Mouse (Mus musculus): ENCODE results near the gene Aspa. TPM values are rescaled to one million over a fixed set of nuclear protein-coding genes. Genes with fewer than 3 reads are reported as not detected.

Gene Aspa
- polyA plus RNA-seq, 1 experiment from 2014 or later, result 0.53 TPM

- Histone ChIP-seq H3K4me1 (replicated peaks) (no peaks in the 10 kb centered on the region), H3K27me3 (no peaks in the 10 kb centered on the region), H3K9ac (replicated peaks) (no peak overlapping the region), H3K9me3 (no peaks in the 10 kb centered on the region), H3K4me3 (replicated peaks) (no peak overlapping the region), H3K27ac (no peak overlapping the region), H3K4me2 (no peak overlapping the region), H3K36me3 (no peaks in the 10 kb centered on the region)
- WGBS, result 64% methylated on average over 2 of the region's 2 CpGs
- ATAC-seq (ENCODE audit: insufficient number of reproducible peaks, insufficient read depth, low FRiP score, low TSS enrichment, low read depth), result no peak
These were observed 26.3 kb downstream of the Aspa start for GRCm38 (mm10) chr11:73303123-73303522.

GRCm38 (mm10) chr11:73289621-73290020 is 39.8 kb downstream of the Aspa start:
- Histone ChIP-seq H3K4me2 (no peak overlapping the region), H3K4me3 (replicated peaks) (no peak overlapping the region), H3K9me3 (no peaks in the 10 kb centered on the region), H3K36me3 (no peaks in the 10 kb centered on the region), H3K4me1 (replicated peaks) (0 out of 2 replicates have a peak, but pooled peaks cover 2% of the 10 kb centered on the region), H3K27ac (no peak overlapping the region), H3K9ac (replicated peaks) (no peak overlapping the region), H3K27me3 (no peaks in the 10 kb centered on the region)
- ATAC-seq (ENCODE audit: insufficient number of reproducible peaks, insufficient read depth, low FRiP score, low TSS enrichment, low read depth), result no peak
- 72% methylated on average over 1 of the region's 1 CpGs for WGBS

GRCm38 (mm10) chr11:73284351-73284750 is 45.0 kb downstream of the Aspa start:
- H3K9ac ChIP-seq (replicated peaks), result no peak overlapping the region
- peaks cover 29% of the 10 kb centered on the region for H3K4me1 ChIP-seq (replicated peaks)
- no peak overlapping the region for H3K4me3 ChIP-seq (replicated peaks)
- H3K36me3 ChIP-seq, result no peaks in the 10 kb centered on the region
- H3K27ac ChIP-seq, result no peak overlapping the region
- no peaks in the 10 kb centered on the region for H3K27me3 ChIP-seq
- no peak overlapping the region for H3K4me2 ChIP-seq
- ATAC-seq (ENCODE audit: insufficient number of reproducible peaks, insufficient read depth, low FRiP score, low TSS enrichment, low read depth), result no peak
- no peaks in the 10 kb centered on the region for H3K9me3 ChIP-seq

- WGBS, result 45% methylated on average over 1 of the region's 1 CpGs
These were observed 45.5 kb downstream of the Aspa start for GRCm38 (mm10) chr11:73283926-73284325.

GRCm38 (mm10) chr11:73283369-73283768 is 46.0 kb downstream of the Aspa start:
- Histone ChIP-seq H3K9me3 (no peaks in the 10 kb centered on the region), H3K27ac (no peak overlapping the region), H3K4me3 (replicated peaks) (no peak overlapping the region), H3K4me2 (no peak overlapping the region), H3K27me3 (no peaks in the 10 kb centered on the region), H3K36me3 (no peaks in the 10 kb centered on the region), H3K4me1 (replicated peaks) (peaks cover 29% of the 10 kb centered on the region), H3K9ac (replicated peaks) (no peak overlapping the region)
- 68% methylated on average over 9 of the region's 9 CpGs for WGBS
- no peak for ATAC-seq (ENCODE audit: insufficient number of reproducible peaks, insufficient read depth, low FRiP score, low TSS enrichment, low read depth)

More at GRCm38 (mm10) chr11:73283926-73284325, 45.5 kb downstream of the Aspa start:
- H3K27ac ChIP-seq, result no peak overlapping the region
- H3K4me1 ChIP-seq (replicated peaks), result peaks cover 29% of the 10 kb centered on the region
- no peak overlapping the region for H3K9ac ChIP-seq (replicated peaks)
- no peaks in the 10 kb centered on the region for H3K9me3 ChIP-seq
- no peak for ATAC-seq (ENCODE audit: insufficient number of reproducible peaks, insufficient read depth, low FRiP score, low TSS enrichment, low read depth)
- H3K4me2 ChIP-seq, result no peak overlapping the region
- no peaks in the 10 kb centered on the region for H3K27me3 ChIP-seq
- H3K4me3 ChIP-seq (replicated peaks), result no peak overlapping the region
- no peaks in the 10 kb centered on the region for H3K36me3 ChIP-seq

GRCm38 (mm10) chr11:73281528-73282027 is 47.8 kb downstream of the Aspa start:
- Histone ChIP-seq H3K4me2 (peak overlapping the region; percentile 57), H3K9me3 (no peaks in the 10 kb centered on the region), H3K27me3 (no peaks in the 10 kb centered on the region), H3K4me3 (replicated peaks) (peak overlapping the region; percentile 32), H3K36me3 (no peaks in the 10 kb centered on the region), H3K4me1 (replicated peaks) (peaks cover 29% of the 10 kb centered on the region), H3K27ac (no peak overlapping the region), H3K9ac (replicated peaks) (0 out of 2 replicates have a peak overlapping the region, but pooled peaks have one; percentile 44)
- peak; percentile 64; the same call in 1 of the 2 replicates for ATAC-seq (ENCODE audit: insufficient number of reproducible peaks, insufficient read depth, low FRiP score, low TSS enrichment, low read depth)
- WGBS, result 2% methylated on average over 16 of the region's 16 CpGs

- Histone ChIP-seq H3K36me3 (no peaks in the 10 kb centered on the region), H3K27ac (no peak overlapping the region), H3K4me1 (replicated peaks) (peaks cover 29% of the 10 kb centered on the region), H3K9ac (replicated peaks) (no peak overlapping the region), H3K9me3 (no peaks in the 10 kb centered on the region), H3K4me2 (peak overlapping the region; percentile 17), H3K27me3 (no peaks in the 10 kb centered on the region), H3K4me3 (replicated peaks) (no peak overlapping the region)
- 39% methylated on average over 5 of the region's 5 CpGs for WGBS
- ATAC-seq (ENCODE audit: insufficient number of reproducible peaks, insufficient read depth, low FRiP score, low TSS enrichment, low read depth), result no peak
These were observed 48.7 kb downstream of the Aspa start for GRCm38 (mm10) chr11:73280710-73281109.

- Histone ChIP-seq H3K4me2 (no peak overlapping the region), H3K36me3 (no peaks in the 10 kb centered on the region), H3K4me1 (replicated peaks) (peaks cover 1% of the 10 kb centered on the region; the same call in 1 of the 2 replicates), H3K9ac (replicated peaks) (no peak overlapping the region), H3K4me3 (replicated peaks) (no peak overlapping the region), H3K27me3 (0 out of 2 replicates have a peak, but pooled peaks cover 3% of the 10 kb centered on the region), H3K27ac (no peak overlapping the region), H3K9me3 (no peaks in the 10 kb centered on the region)
- ATAC-seq (ENCODE audit: insufficient number of reproducible peaks, insufficient read depth, low FRiP score, low TSS enrichment, low read depth), result no peak
- 46% methylated on average over 2 of the region's 2 CpGs for WGBS
These were observed 54.6 kb downstream of the Aspa start for GRCm38 (mm10) chr11:73274821-73275220.

GRCm38 (mm10) chr11:73267267-73267666 is 62.1 kb downstream of the Aspa start, which contains the start of gene Trpv3:
Gene Trpv3, plus strand, starts transcription at chr11:73267388.
- ATAC-seq (ENCODE audit: insufficient number of reproducible peaks, insufficient read depth, low FRiP score, low TSS enrichment, low read depth), result no peak
- Histone ChIP-seq H3K9ac (replicated peaks) (no peak within 1 kb of the TSS), H3K27ac (no peak within 1 kb of the TSS), H3K4me2 (no peak within 1 kb of the TSS), H3K4me3 (replicated peaks) (no peak within 1 kb of the TSS), H3K4me1 (replicated peaks) (no peaks in the 10 kb centered on the region), H3K36me3 (no peaks in the 10 kb centered on the region), H3K9me3 (no peaks in the 10 kb centered on the region), H3K27me3 (no peaks in the 10 kb centered on the region)
- WGBS, result 73% methylated on average over 7 of the region's 7 CpGs

- no peak for ATAC-seq (ENCODE audit: insufficient number of reproducible peaks, insufficient read depth, low FRiP score, low TSS enrichment, low read depth)
- no peaks in the 10 kb centered on the region for H3K4me1 ChIP-seq (replicated peaks)
- no peak overlapping the region for H3K4me3 ChIP-seq (replicated peaks)
- H3K9me3 ChIP-seq, result no peaks in the 10 kb centered on the region
- no peak overlapping the region for H3K4me2 ChIP-seq
- H3K27ac ChIP-seq, result no peak overlapping the region
- no peaks in the 10 kb centered on the region for H3K27me3 ChIP-seq
- WGBS, result 71% methylated on average over 1 of the region's 1 CpGs
- H3K36me3 ChIP-seq, result no peaks in the 10 kb centered on the region
- H3K9ac ChIP-seq (replicated peaks), result no peak overlapping the region
These were observed 68.0 kb downstream of the Aspa start for GRCm38 (mm10) chr11:73261385-73261784.

GRCm38 (mm10) chr11:73260457-73260856 is 68.9 kb downstream of the Aspa start:
- H3K9ac ChIP-seq (replicated peaks), result no peak overlapping the region
- H3K27me3 ChIP-seq, result no peaks in the 10 kb centered on the region
- H3K27ac ChIP-seq, result no peak overlapping the region
- no peaks in the 10 kb centered on the region for H3K9me3 ChIP-seq
- no peak overlapping the region for H3K4me3 ChIP-seq (replicated peaks)
- H3K4me1 ChIP-seq (replicated peaks), result no peaks in the 10 kb centered on the region
- WGBS, result 60% methylated on average over 3 of the region's 3 CpGs
- no peak for ATAC-seq (ENCODE audit: insufficient number of reproducible peaks, insufficient read depth, low FRiP score, low TSS enrichment, low read depth)
- H3K36me3 ChIP-seq, result no peaks in the 10 kb centered on the region
- no peak overlapping the region for H3K4me2 ChIP-seq

GRCm38 (mm10) chr11:73258664-73259063 is 70.7 kb downstream of the Aspa start:
- ATAC-seq (ENCODE audit: insufficient number of reproducible peaks, insufficient read depth, low FRiP score, low TSS enrichment, low read depth), result no peak
- H3K27me3 ChIP-seq, result no peaks in the 10 kb centered on the region
- no peak overlapping the region for H3K4me2 ChIP-seq

More at GRCm38 (mm10) chr11:73258664-73259063, 70.7 kb downstream of the Aspa start:
- Histone ChIP-seq H3K4me1 (replicated peaks) (no peaks in the 10 kb centered on the region), H3K4me3 (replicated peaks) (no peak overlapping the region), H3K9ac (replicated peaks) (no peak overlapping the region), H3K9me3 (no peaks in the 10 kb centered on the region), H3K36me3 (no peaks in the 10 kb centered on the region), H3K27ac (no peak overlapping the region)
